Mouse (Mus musculus): ENCODE measurements around the gene Sec1.

- TF ChIP-seq TAL1 (IDR thresholded peaks at IDR 0.05; ENCODE audit: low read length), result no peak
- TF ChIP-seq GATA1 (IDR thresholded peaks at IDR 0.05; ENCODE audit: low read length), result no peak
These were observed 19.8 kb upstream of the Sec1 start for GRCm38 (mm10) chr7:45713881-45714520.
